Mouse (Mus musculus) lung, embryonic 14.5 days (tissue): ENCODE results near the gene Zfp280d. TPM values are rescaled to one million over a fixed set of nuclear protein-coding genes. Genes with fewer than 3 reads are reported as not detected.

Experiments used
- ATAC-seq: fragments of 200-750 bp; cut with Nextera tagmentation; 2 replicates; pipeline ENCODE4 v1.8.0; 2017; ENCODE audit warnings: mild to moderate bottlenecking, moderate TSS enrichment, moderate library complexity; ENCODE audit not compliant: insufficient read depth
- DNase-seq: peaks from one replicate; pipeline ENCODE4 v3.0.0-alpha.2; 2015
- H3K27ac ChIP-seq: fragments of 300-500 bp; sonication (generic); 2 replicates; pipeline ENCODE4 v1.5.1; 2014; ENCODE audit warnings: low read depth, mild to moderate bottlenecking, moderate library complexity
- H3K27me3 ChIP-seq: fragments of 300-500 bp; sonication (generic); 2 replicates; pipeline ENCODE4 v1.6.1; 2014; ENCODE audit warnings: low read length, control low read depth; ENCODE audit not compliant: insufficient read depth
- H3K36me3 ChIP-seq: fragments of 300-500 bp; sonication (generic); 2 replicates; pipeline ENCODE4 v1.6.1; 2014; ENCODE audit warnings: control low read depth; ENCODE audit not compliant: insufficient read depth
- H3K4me1 ChIP-seq: fragments of 300-500 bp; sonication (generic); 2 replicates; pipeline ENCODE4 v1.6.1; 2014; ENCODE audit warnings: antibody characterized with exemption, control low read depth; ENCODE audit not compliant: insufficient read depth
- H3K4me2 ChIP-seq: fragments of 300-500 bp; sonication (generic); 2 replicates; pipeline ENCODE4 v1.6.1; 2014; ENCODE audit warnings: mild to moderate bottlenecking
- H3K4me3 ChIP-seq: fragments of 300-500 bp; sonication (generic); 2 replicates; pipeline ENCODE4 v1.5.1; 2014; ENCODE audit warnings: low read depth, low read length
- H3K9ac ChIP-seq: fragments of 300-500 bp; sonication (generic); 2 replicates; pipeline ENCODE4 v1.6.1; 2014
- H3K9me3 ChIP-seq: fragments of 300-500 bp; sonication (generic); 2 replicates; pipeline ENCODE4 v1.6.1; 2016; ENCODE audit warnings: low read depth, low read length, control low read depth
- CTCF ChIP-seq: IDR thresholded peaks from 2 replicates; pipeline ENCODE4 v1.5.1; 2016; ENCODE audit warnings: antibody characterized with exemption, low read depth
- WGBS: fragments of 180-500 bp; shearing (Covaris S2); extraction: QIAGEN DNeasy Blood & Tissue Kit; methylation state at CpG from one replicate; pipeline ENCODE4 v1.1.7; 2014; 5-methylcytosine and 5-hydroxymethylcytosine counted together
- polyA plus RNA-seq: library from polyadenylated mRNA; unstranded; fragments of >200 nt; fragmentation: Nextera tagmentation; extraction: Ambion mirVana; gene quantifications from 2 replicates; pipeline ENCODE4 v1.2.1, GENCODE M21; 2014

Zfp280d gene
- polyA plus RNA-seq, 1 experiment from 2014 or later: 47.5 TPM

DNA sequence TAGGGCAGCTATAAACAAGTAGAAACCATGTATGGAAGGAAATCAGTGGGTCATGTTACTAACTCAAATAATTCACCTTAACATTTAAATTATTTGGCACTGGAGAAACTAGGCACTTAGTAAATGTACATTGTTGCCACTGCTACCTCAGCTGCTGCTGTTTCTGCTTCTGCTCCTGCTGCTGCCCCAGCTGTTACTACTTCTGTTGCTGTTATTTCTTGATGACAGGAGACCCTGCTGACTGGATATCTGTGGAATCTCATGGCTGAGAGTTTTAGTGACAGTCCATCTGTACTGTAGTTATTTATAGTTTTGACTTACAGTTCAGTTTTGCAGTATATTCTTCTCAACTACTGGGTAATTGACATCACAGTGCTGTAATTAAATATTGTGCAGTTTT is 69.2 kb downstream of the Zfp280d start:
- Histone ChIP-seq H3K9me3 (no peaks in the 10 kb centered on the region), H3K4me2 (no peak overlapping the region), H3K4me3 (no peak overlapping the region), H3K9ac (no peak overlapping the region), H3K36me3 (peaks cover 34% of the 10 kb centered on the region), H3K27me3 (no peaks in the 10 kb centered on the region), H3K27ac (no peak overlapping the region), H3K4me1 (no peaks in the 10 kb centered on the region)
- no peak for ATAC-seq
- no peak for DNase-seq
- TF ChIP-seq CTCF: no peak

DNA sequence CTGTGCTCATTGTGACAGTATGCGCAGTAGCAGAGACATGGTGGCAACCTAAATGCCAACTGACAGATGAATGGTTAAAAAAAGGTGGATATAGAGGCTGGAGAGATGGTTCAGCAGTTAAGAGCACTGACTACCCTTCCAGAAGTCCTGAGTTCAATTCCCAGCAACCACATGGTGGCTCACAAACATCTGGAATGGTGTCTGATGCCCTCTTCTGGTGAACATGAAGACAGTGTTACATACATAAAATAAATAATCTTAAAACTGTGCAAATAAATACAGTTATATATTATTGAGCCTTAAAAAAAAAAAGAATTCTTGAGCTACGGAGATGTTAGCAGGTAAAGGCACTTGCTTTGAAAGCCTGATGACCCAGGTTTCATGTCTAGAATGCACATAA is 97.7 kb downstream of the Zfp280d start:
- no peak for DNase-seq
- H3K36me3 ChIP-seq: no peaks in the 10 kb centered on the region
- 87% methylated on average over 2 of the region's 2 CpGs for WGBS

DNA sequence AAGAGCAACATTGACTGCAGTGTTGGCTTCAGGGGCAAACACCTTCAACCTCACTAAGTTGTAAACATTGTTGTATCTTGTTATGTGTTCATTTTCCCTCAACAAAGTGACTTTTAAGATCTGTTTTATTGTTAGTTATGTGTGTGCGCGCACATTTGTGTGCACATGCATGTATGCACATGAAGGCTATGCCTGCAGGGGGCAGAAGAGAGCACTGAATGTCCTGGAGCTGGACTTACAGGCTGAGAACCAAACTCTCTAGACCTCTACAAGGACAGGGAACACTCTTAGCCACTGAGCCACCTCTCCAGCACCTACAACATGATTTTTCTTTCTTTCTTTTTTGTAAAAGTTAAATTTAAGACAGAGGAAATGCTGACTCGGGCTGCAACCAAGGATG is 99.4 kb downstream of the Zfp280d start:
- no peaks in the 10 kb centered on the region for H3K4me1 ChIP-seq
- peak; percentile 39 for TF ChIP-seq CTCF
- no peak overlapping the region for H3K9ac ChIP-seq
- peak; percentile 18 for DNase-seq
- no peak for ATAC-seq
- no peaks in the 10 kb centered on the region for H3K27me3 ChIP-seq
- WGBS: 90% methylated on average over 3 of the region's 3 CpGs
- H3K4me2 ChIP-seq: no peak overlapping the region
- H3K36me3 ChIP-seq: no peaks in the 10 kb centered on the region
- no peak overlapping the region for H3K27ac ChIP-seq
- H3K4me3 ChIP-seq: no peak overlapping the region
- H3K9me3 ChIP-seq: no peaks in the 10 kb centered on the region

More for the DNA sequence above, 97.7 kb downstream of the Zfp280d start:
- 0 out of 2 replicates have a peak, but pooled peaks cover 3% of the 10 kb centered on the region for H3K9me3 ChIP-seq
- no peak overlapping the region for H3K4me3 ChIP-seq
- no peak for ATAC-seq
- peak; percentile 14; the same call in 1 of the 2 replicates for TF ChIP-seq CTCF
- no peak overlapping the region for H3K27ac ChIP-seq
- no peaks in the 10 kb centered on the region for H3K4me1 ChIP-seq
- no peaks in the 10 kb centered on the region for H3K27me3 ChIP-seq
- H3K4me2 ChIP-seq: no peak overlapping the region
- no peak overlapping the region for H3K9ac ChIP-seq

DNA sequence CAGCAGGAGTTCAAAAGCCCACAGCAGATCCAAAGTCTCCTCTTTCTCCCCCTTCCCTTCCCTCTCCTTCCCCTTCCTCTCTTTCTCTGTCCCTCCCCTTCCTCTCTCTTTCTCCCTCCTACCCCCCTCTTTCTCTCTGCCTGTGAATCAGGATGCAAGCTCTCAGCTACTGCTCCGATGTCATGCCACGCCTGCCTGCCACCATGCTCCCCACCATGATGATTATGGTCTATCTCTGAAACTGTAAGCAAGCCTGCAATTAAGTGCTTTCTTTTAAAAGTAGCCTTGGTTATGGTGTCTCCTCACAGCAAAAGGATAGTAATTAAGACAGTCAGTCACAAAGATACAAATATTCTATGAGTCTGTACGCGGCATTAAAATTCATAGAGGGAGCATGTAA is 100.3 kb downstream of the Zfp280d start:
- no peak for DNase-seq

DNA sequence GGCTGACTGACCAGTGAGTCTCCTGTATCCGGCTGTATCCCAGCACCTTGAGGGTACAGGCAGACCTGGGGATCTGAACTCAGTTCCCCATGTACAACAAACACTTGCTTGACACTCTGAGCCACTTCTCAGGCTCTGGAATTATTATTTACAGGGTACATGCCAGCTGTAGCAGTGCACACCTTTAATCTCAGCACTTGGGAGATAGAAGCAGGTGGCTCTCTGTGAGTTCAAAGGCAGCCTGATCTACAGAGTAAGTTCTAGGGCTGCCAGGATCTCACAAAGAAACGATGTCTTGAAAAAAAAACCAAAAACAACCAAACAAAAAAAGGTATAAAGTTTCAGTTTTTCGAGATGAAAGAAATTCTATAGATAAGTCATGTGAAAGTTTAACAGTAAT is 101.0 kb downstream of the Zfp280d start:
- no peak for TF ChIP-seq CTCF
- Histone ChIP-seq H3K27me3 (no peaks in the 10 kb centered on the region), H3K9me3 (no peaks in the 10 kb centered on the region), H3K4me2 (no peak overlapping the region), H3K36me3 (no peaks in the 10 kb centered on the region), H3K4me1 (no peaks in the 10 kb centered on the region), H3K27ac (no peak overlapping the region), H3K4me3 (no peak overlapping the region), H3K9ac (no peak overlapping the region)
- no peak for DNase-seq
- 73% methylated on average over 3 of the region's 3 CpGs for WGBS
- ATAC-seq: no peak

More for the DNA sequence above, 100.3 kb downstream of the Zfp280d start:
- no peak for ATAC-seq
- Histone ChIP-seq H3K9me3 (no peaks in the 10 kb centered on the region), H3K36me3 (no peaks in the 10 kb centered on the region), H3K4me3 (no peak overlapping the region), H3K27me3 (no peaks in the 10 kb centered on the region), H3K27ac (no peak overlapping the region), H3K4me2 (no peak overlapping the region), H3K4me1 (no peaks in the 10 kb centered on the region), H3K9ac (no peak overlapping the region)
- WGBS: 67% methylated on average over 4 of the region's 4 CpGs
- no peak for TF ChIP-seq CTCF

DNA sequence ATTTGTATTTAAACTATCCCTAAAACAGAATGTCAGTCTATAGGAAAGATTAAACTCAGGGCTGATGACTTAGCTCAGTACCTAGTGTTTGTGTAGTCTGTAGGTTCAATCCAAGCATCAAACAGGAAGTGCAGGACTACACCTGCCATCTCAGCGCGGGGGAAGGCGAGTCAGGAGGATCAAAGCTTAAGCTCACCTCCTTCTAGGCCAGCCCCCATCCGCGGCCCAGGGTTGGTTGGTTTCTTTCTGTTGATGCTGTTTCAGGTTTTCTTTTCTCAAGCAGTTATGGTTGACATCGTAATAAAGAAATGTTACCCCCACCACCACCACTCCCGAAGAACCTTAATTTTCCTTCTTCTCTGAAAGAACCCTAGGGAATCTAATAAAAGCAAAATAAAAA is 111.1 kb downstream of the Zfp280d start:
- 68% methylated on average over 7 of the region's 7 CpGs for WGBS
- H3K4me1 ChIP-seq: no peaks in the 10 kb centered on the region
- no peak for DNase-seq

DNA sequence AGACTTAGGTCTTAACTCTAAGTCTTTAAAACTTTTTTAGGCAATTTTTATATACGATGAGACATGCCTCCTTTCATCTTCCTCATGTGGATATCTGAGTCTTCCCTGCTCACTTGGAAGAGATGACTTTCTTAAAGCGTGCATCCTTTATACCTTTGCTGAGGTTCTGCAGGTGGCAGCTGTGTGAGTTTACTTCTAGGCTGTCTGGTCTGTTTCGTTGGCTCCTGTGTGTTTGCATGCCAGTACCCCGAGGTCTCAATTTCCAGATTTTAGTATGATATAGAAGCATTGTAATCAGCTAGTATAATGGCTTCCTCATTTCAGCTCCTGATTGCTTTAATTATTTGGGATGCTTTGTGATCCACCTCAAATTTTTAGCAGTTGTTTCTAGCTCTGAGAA is 114.3 kb downstream of the Zfp280d start:
- Histone ChIP-seq H3K4me2 (no peak overlapping the region), H3K27ac (no peak overlapping the region), H3K9me3 (no peaks in the 10 kb centered on the region), H3K9ac (no peak overlapping the region), H3K4me3 (no peak overlapping the region), H3K27me3 (no peaks in the 10 kb centered on the region), H3K4me1 (no peaks in the 10 kb centered on the region), H3K36me3 (no peaks in the 10 kb centered on the region)
- TF ChIP-seq CTCF: no peak
- no peak for ATAC-seq
- 77% methylated on average over 4 of the region's 4 CpGs for WGBS
- no peak for DNase-seq

More for the DNA sequence above, 111.1 kb downstream of the Zfp280d start:
- no peak overlapping the region for H3K4me3 ChIP-seq
- H3K4me2 ChIP-seq: no peak overlapping the region
- no peak overlapping the region for H3K9ac ChIP-seq
- TF ChIP-seq CTCF: no peak
- no peaks in the 10 kb centered on the region for H3K36me3 ChIP-seq
- H3K9me3 ChIP-seq: no peaks in the 10 kb centered on the region
- no peak for ATAC-seq
- no peak overlapping the region for H3K27ac ChIP-seq
- H3K27me3 ChIP-seq: no peaks in the 10 kb centered on the region

DNA sequence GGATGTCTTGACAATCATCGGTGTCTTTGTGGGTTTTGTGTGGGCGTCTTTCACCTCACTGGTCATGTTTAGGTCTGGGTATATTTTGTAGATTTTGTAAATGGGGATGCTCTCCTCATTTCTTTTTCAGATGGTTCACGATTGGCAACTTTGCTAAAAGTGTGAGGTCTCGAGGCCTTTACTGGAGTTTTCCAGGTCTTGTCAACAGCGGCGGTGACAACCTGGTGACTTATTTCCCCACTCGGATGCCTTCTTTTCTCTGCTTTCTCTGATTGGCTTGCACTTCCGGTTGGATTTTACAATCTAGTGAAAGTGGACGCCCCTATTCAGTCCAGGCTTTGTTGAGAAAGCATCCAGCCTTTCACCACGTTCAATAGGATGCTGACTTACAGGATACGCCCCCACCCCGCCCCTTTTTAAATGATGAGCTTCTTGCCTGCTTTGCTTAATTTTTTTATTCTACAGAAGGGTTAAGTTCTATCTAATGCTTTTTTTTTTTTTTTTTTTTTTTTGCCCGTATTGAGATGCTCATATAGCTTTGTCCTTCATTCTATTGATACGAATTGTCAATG is 114.9 kb downstream of the Zfp280d start:
- no peaks in the 10 kb centered on the region for H3K36me3 ChIP-seq
- whole genome bisulfite sequencing: 74% methylated on average over 14 of the region's 14 CpGs
- H3K27ac ChIP-seq: no peak overlapping the region
- no peak overlapping the region for H3K9ac ChIP-seq
- no peak for TF ChIP-seq CTCF
- no peak overlapping the region for H3K4me2 ChIP-seq
- H3K4me1 ChIP-seq: no peaks in the 10 kb centered on the region
- ATAC-seq (no peak), DNase-seq (no peak)
- no peak overlapping the region for H3K4me3 ChIP-seq
- no peaks in the 10 kb centered on the region for H3K9me3 ChIP-seq
- H3K27me3 ChIP-seq: no peaks in the 10 kb centered on the region
